Mouse (Mus musculus) heart, postnatal 14 days (tissue): ENCODE measurements around the gene Gatm. TPM values are rescaled to one million over a fixed set of nuclear protein-coding genes. Genes with fewer than 3 reads are reported as not detected.
A peak's percentile ranks its signal among the peaks of the same experiment; 100 is the strongest.

Experiments
- DNase-seq, 2 experiments: peaks; one replicate each; pipeline ENCODE4 v3.0.0; 2021 to 2022
- intact Hi-C: fragments of 180-260 bp; cut with DNase I; formaldehyde crosslinking; loops from one replicate; pipeline ENCODE4 v1.15.1; 2025
- long read RNA-seq, 2 experiments: library from polyadenylated mRNA; stranded (forward); transcript quantifications; one replicate each; pipeline ENCODE4 v2.0.0; 2021
- total RNA-seq, 2 experiments: library from RNA; stranded (reverse); gene quantifications; 2 replicates each; pipeline ENCODE4 v1.2.3; 2021

Gatm gene
- total RNA-seq, result 1 to 10 TPM; 5.3 to 6.3 TPM
- long read RNA-seq, experiment 1, partial matches to known transcripts, result 0 of 3 reads
- long read RNA-seq, experiment 1, other reads (novel, unspliced or antisense), result 0 of 3 reads
- long read RNA-seq, experiment 2, partial matches to known transcripts, result 0 of 4 reads
- long read RNA-seq, experiment 2, other reads (novel, unspliced or antisense), result 0 of 4 reads

DNA sequence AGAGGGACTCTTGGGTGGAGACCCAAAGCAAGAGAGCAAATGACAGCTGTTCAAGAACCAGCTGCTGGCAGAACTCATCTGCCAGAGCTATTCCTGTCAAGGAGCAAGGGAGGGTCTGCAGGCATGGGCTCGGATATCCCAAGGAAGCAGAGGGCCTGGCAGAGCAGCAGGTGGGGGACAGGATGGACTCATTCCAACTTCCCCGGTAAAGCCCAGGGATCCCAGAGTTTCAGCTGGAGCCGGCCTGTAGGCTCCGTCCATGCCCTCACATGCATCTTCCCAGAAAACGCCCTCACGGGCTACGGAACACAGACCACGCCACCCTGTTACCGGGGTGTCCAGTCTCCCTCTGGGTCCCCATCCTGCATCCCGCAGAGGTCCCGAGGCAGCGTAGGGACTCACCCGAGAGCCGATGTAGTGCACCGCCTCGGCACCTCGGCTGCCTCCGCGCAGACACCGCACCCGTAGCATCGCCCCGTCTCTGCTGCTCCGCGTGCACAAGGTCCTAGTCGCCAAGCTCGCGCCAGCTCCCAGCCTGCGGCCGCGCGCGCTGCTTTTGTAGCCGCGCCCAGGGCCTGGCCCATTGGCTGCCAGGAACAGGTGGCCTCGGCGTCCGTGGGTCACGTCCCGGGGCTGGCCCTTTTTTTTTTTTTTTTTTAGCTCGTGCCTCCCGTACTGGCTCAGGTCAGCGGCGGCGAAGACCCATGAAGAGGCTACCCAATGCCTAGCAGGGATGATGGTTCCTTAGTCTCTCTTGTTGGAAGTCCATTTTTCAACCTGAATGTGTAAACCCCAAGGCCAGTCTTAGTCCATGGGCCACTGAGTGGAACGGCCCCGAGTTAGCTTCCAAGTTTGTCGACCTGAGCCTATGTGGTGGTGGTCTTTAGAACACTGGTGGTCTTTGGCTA lies at the start of gene Gatm:
Gatm (minus strand) TSS at position 558 of the 908 bp plus-strand sequence.
- intact Hi-C loops, result loop anchor here (2.0 to 5.0 kb wide), 2 partner anchors 18 to 39 kb away; no protein-coding TSS in a partner anchor
- peak; percentile 70 to 77 for DNase-seq

DNA sequence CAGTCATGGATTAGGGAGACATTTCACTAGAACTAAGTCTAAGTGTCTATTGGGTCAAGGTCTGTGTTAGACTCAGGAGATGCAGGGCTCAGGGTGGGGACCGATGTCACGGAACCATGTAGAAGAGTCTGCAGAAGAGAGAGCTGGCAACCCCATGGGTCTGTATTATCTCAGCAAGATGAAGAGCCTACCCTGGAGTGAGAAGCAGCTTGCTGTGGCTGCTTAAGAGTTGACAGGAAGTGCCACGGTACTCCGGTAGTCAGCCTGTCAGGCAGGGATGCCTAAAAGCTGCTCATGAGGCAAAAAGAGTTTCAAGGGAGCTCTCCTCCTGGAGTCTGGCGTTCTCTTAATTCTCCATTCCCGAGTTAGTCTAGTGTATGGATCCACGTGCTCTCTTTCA lies 48.7 kb upstream of the Gatm start:
- DNase-seq, result no peak
- intact Hi-C loops, result loop anchor here (10.0 kb wide), 1 partner anchor 95 kb away; no protein-coding TSS in a partner anchor

DNA sequence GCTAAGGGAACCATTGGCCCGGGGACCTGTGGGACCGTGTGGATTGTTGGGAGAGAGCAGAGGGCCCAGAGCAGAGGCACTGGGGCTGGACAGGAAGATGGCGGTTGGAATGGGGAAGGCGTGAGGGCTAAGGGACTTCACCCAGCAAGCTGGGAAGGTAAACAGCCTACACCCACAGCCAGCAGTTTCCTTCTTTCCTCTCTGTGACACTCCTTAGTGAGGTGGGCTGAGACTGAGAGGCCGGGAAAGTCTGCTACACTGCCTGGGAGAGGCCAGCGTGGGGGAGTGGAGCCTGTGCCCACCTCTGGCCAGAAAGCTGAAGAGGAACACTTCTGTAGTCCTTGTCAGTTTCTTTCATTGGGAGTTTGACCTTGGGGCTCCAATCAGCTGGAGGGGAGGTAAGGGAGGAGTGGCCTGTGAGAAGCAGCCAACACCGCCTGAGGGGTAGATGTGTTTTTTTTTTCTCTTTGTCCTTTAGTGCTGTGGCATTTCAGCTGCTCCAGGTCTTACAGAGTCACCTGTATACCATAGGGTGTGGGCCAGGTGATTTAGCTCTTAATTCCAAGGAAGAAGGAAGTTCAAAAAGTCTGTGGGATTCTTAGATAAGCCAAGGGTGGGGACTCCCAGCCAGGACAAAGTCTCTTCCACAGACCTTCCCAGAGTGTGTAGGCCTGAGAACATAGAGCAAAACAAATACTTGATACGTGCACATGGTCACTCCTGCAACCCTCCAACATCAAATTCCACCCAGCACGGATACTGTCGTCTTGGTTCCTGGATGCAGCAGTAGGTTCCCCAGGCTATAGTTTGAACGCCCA lies 46.8 kb upstream of the Gatm start:
- intact Hi-C loops, result no loop called here
- DNase-seq, result no peak

DNA sequence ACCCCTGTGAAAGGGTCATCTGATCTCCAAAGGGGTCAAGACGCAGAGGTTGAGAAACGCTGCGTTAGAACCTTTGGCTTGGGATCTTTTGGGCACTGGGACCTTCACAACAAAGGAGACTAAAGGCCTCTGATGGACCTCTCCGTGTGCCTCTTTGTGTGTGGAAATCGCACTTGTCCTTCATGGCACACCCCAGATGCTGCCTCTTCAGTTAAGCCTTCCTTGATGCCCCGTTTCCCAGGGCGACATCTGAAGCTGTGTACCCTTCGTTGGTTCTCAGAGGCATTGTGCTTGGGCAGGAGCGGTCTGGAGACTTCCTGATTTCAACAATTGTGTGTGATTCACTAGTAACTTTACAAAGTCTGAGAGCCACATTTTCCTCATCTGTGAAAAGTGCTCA lies 45.7 kb upstream of the Gatm start:
- no peak for DNase-seq
- intact Hi-C loops, result no loop called here

DNA sequence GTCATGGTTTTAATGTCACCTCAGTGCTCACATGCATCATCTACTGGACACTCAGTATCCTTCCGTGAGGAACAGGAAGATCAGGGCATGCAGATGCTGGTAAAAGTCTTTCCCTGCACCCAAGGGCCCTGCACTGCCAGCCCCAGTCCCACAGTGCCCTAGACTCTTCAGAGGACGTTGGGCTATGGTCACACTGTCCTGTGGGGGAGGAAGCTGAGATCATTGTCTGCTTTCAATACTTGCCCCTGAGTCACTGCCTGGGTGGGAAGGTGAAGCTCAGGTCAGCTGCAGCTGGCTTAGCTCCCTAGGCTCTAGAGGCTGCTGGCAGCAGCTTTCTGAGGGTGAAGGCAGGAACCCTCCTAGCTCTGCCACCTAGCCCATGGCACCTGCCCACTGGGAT lies 44.9 kb upstream of the Gatm start:
- DNase-seq, result no peak
- intact Hi-C loops, result no loop called here

DNA sequence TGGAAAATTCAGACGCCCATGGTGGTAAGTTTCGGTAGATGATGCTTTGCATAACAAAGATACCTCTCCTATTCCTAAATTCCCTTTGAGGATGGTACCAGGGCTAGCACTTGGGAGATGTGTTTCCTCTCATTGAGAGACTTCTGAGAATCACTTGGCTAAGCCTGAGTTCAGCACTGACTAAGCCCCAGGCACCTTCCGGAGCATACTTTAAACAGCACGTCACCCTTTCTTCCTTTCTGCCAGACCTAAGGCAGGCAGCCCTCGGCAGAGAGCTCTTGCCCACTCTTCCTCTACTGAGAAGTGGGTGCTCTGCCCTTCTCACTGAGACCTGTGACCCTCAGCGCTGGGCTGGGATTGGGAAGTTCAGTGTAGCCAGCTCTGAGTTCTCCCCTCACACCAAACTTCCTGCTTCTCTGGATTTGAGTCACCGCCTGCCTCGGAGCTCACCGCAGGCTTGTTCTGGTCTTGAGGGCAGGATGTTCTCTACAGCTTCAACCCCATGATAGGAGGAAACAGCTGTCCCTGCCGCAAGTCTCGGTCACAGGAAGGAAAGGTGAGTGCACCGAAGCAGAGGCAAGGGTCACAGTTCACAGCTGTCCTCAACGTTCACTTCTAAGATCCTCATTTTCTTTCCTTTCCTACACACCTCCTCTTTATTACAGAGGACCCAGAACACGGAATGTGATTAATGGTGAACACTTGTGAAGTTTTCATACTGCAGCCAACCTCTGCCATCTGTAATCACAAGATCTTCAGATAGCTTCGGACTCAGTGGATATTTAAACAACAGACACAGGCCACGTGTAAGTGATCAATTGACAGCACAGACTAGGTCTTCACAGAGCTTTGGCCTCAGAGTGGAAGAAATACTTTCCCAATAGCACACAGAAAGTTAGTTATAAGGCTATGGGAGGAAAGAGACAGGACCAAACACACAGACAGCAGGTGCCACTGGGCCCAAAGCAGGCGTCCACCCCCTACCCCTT lies 41.3 kb upstream of the Gatm start:
- intact Hi-C loops, result no loop called here
- DNase-seq, result peak; percentile 8 to 14

DNA sequence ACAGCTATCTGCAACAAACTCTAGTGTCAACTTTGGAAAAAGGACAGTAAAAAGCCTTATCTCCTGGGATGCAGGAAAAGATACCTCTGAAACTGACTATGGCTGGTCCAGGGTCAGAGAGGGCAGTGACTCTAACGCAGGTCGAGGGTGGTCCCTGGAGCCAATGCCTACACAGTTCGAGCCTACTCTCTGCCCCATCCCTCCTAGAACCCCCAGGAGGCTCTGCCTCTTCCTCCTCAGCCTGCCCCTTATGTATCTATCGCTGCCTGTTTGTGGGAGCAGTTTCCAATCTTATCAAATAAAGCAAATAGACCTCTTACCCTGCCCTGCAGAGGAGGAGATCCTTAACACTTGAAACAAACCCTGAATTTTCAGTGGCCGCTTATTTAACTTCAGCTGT lies 27.6 kb upstream of the Gatm start:
- DNase-seq, result no peak
- intact Hi-C loops, result loop anchor here (10.0 kb wide), 2 partner anchors 116 to 254 kb away; no protein-coding TSS in a partner anchor

DNA sequence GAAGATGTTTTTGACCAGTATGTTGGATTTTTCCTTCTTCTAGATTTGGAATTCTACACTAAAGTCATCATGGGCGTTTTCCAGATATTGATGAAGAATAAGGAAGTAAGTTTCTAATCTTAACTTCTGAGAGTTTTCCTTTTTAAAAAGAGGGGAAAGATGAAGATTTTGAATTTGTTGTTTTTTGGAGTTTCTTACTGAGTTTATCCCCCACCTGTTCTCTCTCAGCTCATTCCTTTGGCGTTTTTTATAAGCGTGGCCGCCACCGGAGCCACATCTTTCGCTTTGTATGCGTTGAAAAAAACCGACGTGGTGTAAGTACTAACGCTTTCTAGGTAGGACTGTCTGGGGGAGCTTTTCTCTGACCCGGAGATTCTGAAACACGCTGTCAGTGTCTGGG lies 26.9 kb upstream of the Gatm start:
- intact Hi-C loops, result loop anchor here (10.0 kb wide), 2 partner anchors 117 to 253 kb away; no protein-coding TSS in a partner anchor
- DNase-seq, result no peak

DNA sequence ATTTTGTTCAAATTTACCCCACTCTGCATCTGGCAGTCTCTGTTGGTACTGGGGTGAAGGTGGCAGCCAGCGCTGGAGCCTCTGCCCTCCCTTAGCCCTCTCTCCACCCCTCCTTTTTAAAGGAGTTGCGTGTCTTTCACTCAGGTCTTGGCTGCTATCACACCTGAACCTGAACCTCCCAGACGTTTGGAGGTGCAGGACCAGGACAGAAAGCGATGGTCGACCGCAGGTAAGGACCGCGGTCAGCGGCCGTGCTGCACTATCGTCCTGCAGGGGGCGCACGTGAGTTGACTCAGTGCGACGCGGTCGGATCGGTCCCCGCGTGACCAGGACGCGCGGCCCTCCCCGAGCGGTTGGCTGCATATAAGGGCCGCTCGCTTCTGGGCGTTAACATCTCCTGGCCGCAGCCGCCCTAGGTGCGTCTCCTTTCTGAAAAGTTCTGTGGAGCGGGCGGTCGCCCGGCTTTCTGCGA lies 26.5 kb upstream of the Gatm start:
- DNase-seq, result peak; percentile 83 to 86

DNA sequence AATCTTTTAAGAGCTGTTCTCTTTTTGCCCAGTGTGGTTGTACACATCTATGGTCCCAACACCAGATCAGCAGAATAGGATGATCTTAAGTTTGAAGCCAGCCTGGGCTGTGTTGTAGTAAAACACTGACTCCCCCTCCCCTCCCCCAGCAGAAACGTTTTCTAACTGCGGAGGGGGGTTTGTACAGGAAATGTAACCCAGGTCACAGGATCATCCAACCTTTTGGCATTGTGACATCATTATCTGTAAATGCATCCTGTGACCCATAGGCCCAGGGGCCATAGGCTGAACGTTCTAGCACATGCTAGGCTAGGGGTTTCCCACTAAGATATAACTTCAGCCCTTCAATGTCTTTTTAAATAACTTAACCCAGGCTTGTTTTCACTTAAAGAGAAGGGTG lies 25.6 kb upstream of the Gatm start, which contains the start of gene AA467197:
AA467197 (plus strand) TSS at position 301 of the 400 bp plus-strand sequence.
- intact Hi-C loops, result loop anchor here (1.0 to 10.0 kb wide), 3 partner anchors 31 to 252 kb away; no protein-coding TSS in a partner anchor
- DNase-seq, result no peak

More for the DNA sequence above, 26.5 kb upstream of the Gatm start:
- intact Hi-C loops, result loop anchor here (1.0 to 10.0 kb wide), 3 partner anchors 30 to 253 kb away; no protein-coding TSS in a partner anchor

DNA sequence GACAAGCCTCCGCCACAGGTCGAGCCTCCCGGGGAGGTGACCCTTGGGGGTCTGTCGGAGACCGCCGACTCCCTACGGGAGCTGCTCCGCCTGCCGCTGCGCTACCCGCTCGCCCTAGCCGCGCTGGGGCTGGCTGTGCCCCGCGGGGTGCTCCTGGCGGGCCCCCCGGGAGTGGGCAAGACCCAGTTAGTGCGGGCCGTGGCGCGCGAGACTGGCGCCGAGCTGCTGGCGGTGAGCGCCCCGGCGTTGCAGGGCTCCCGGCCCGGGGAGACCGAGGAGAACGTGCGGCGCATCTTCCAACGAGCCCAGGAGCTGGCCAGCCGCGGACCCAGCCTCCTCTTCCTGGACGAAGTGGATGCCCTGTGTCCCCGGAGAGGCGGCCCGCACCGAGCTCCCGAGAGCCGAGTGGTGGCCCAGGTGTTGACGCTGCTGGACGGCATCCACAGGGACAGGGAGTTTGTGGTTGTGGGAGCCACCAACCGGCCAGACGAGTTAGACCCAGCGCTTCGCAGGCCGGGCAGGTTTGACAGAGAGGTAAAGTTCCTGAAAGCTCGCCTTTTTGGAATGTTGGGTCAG lies 20.2 kb upstream of the Gatm start:
- intact Hi-C loops, result loop anchor here (10.0 kb wide), 2 partner anchors 123 to 247 kb away; no protein-coding TSS in a partner anchor
- DNase-seq, result peak; percentile 40 to 50

DNA sequence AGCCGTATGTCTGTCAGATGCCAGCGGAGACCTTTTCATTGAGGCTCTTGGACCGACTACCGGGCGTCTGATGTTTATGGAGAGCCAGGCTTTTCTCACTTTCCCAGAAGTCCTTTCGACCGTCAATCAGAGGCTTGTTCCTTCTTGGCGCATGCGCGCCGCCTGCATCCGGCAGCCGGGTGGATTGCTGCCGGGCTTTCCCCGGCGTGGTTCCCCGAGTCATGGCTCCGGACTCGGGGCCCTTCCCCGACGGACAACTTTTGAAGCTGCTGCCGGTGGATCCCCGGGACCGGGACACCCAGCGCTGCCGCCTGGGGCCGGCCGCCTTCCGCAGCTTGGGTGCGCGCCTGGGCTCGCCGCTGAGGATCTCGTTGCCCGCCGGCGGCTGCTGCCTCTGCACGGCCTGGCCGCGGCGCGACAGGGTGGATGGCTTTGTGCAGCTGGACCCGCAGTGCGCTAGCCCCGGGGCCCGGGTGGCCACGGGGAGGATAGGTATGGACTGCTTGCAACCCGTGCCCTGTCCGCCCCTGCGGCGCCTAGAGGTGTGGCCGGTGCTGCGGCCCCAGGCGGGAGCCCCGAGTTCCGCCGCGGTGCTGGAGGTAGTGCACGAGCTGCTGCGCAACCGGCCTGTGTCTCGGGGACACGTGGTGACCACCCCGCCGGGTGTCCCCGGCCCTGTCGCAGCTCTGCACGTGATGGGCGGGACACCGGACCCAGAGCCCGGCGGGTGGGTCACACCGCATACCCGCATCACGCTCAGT lies 19.5 kb upstream of the Gatm start:
- peak; percentile 88 to 89 for DNase-seq

DNA sequence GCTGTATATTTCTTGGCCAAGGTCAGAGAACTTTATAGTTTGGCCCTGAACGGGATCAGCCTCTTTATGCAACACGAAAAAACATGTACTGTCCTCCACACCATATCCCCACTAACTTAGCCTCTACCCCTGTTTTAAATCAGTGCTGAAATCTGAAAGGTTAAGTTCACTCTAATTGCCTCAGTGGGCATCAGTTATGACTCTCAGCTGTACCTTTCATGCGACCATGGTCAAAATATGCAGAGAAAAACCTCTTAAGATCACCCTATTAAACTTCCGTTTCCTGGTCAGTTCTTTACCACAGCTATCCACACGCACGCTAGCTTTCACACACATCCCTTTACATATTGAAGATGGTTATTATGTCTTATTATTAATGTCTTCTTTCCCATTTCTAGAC lies 18.8 kb upstream of the Gatm start:
- intact Hi-C loops, result loop anchor here (2.0 to 10.0 kb wide), 4 partner anchors 19 to 245 kb away; partner anchors contain the start of gene Gatm
- DNase-seq, result no peak

More for the DNA sequence above, 19.5 kb upstream of the Gatm start:
- intact Hi-C loops, result loop anchor here (10.0 kb wide), 2 partner anchors 124 to 246 kb away; no protein-coding TSS in a partner anchor

DNA sequence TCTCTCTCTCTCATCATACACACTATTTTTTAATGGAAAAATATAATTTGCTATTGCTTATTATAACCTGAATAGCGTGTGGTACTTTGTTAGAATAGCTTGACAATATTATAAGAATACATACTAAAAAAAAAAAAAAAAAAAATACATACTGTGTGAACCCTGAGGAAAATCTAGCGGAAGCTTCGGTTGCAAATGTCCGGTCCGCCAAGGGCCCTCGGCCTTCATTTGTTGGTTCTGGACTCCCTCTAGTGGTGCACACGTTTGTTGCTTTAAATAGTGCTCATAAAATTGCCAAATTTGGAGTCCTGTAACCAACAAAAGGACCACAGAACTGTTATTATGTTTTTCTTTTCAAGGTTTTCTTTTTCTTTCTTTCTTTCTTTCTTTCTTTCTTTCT lies 17.9 kb upstream of the Gatm start:
- peak; percentile 77 to 84 for DNase-seq
- intact Hi-C loops, result loop anchor here (2.0 to 10.0 kb wide), 2 partner anchors 18 to 164 kb away; partner anchors contain the start of gene Gatm

DNA sequence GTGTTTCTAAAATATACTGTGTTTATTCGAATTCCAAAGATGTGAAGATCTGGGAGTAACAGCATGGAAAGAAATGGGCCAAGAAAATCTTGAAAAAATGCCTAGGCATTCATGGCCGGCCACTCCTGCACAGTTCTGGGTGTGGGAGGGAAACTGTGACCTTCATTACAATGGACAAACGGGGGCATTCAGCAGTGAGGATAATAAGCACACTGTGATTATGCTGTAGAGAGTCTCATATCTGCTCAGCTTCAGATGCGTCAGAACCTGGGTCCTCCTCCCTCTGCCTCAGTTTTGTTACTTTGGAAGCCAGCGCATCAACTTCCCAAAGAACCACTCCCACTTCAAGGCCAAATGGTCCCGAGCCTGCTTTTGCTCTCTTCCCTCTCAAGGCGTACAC lies 14.8 kb upstream of the Gatm start:
- intact Hi-C loops, result loop anchor here (10.0 kb wide), 1 partner anchor 161 kb away; no protein-coding TSS in a partner anchor
- DNase-seq, result no peak

DNA sequence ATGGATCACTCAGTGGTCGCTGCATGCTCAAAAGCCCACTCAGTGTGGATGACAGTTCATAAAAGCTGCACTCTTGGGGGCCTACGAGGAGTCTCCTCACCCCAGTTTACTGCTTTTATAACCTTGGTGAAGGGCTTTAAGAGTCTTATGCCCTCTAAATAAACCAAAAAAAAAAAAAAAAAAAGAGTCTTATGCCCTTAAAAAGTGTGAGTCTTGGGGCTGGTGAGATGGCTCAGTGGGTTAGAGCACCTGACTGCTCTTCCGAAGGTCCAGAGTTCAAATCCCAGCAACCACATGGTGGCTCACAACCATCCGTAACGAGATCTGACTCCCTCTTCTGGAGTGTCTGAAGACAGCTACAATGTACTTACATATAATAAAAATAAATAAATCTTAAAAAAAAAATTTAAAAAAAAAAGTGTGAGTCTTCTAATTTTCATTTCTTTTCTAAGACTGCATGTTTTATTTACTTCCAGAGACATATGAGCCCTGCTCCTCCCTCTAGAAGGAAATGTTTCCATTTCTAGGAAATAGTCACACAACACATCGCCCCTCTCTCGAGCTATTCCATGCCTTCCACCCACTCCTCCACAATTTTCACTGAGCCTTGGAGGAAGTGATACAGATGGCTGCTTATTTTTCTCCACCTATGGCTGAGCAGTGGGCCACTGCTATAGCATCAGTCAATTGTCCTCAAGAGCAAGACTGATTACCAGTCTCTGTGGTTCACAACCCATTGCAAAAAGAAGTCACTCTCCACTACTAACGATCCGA lies 10.4 kb upstream of the Gatm start:
- DNase-seq, result no peak
- intact Hi-C loops, result loop anchor here (10.0 kb wide), 1 partner anchor 157 kb away; no protein-coding TSS in a partner anchor

DNA sequence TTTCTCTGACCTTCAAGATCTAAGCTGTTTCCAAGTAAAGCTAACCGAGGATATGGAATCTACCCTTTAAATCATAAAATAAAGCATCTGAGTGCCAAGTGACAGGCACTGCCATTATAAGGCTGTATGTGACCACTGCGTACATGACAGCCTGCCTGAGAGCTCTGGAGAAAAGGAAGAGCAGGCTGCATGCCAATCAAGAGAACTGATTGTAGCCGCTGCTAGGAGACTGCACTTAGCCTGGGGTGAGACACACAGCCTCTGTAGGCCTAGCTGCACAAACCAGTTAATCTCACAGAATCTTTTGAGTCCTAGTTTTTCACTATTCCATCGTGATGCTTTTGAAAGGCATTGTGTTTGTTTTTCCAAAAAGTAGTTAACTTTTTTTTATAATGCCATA lies 7.6 kb upstream of the Gatm start:
- intact Hi-C loops, result no loop called here
- no peak for DNase-seq
